Comparison of ENCODE assay signal across 9 mouse cellular contexts in the genomic region with DNA sequence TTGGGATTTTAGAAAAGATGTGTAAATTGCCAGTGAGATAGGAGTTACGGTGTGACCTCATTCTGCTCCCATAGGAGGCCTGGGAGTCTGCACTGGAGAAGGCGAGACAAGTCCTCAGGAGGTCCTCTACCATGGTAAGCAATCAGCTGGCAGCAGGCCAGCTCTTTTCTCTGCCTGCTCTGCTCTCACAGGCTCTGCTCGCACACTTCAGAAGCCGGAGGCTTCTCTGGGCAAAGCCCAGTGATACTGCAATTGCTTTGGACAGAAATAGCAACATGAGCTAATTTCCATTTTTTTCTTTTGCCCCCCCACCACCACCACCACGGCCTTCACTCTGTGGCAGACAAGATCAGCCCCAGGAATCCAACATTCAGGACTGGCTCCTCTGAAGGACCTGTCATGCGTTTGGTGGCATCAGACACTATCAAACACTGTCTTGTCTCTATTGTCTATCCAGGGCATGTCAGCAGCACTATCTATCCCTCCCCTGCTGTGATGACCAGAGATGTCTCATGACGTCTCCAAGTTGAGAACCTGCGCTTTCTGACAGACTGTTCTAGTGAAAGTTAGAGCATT.
A peak's percentile ranks its signal among the peaks of the same experiment; 100 is the strongest.
DNase-seq lines count a peak whose midpoint lies in the region; ATAC-seq and TF ChIP-seq lines count a peak whose summit lies in the region.
"Had no signal": no experiment of that assay in that cellular context is flagged by ENCODE, and none has a peak within 500 bp of the region (broad histone marks: within the 10 kb centered on the region; RNA-seq: fewer than 3 reads in every experiment).

No protein-coding gene starts in this region.

- H3K9me3 ChIP-seq in forebrain, embryonic 13.5 days (replicated peaks): no peaks in the 10 kb centered on the region
- no peaks in the 10 kb centered on the region for H3K9me3 ChIP-seq in hindbrain, postnatal 0 days (ENCODE audit: low read length)
- H3K9me3 ChIP-seq: limb, embryonic 12.5 days had no signal

- no peak overlapping the region for H3K9ac ChIP-seq in forebrain, embryonic 13.5 days
- H3K9ac ChIP-seq in hindbrain, postnatal 0 days (replicated peaks; ENCODE audit: low read length): no peak overlapping the region
- H3K9ac ChIP-seq: limb, embryonic 12.5 days had no signal

- H3K4me3 ChIP-seq in forebrain, embryonic 13.5 days: no peak overlapping the region
- no peak overlapping the region for H3K4me3 ChIP-seq in hindbrain, postnatal 0 days (ENCODE audit: low read length)
- H3K4me3 ChIP-seq: limb, embryonic 12.5 days had no signal

- no peak overlapping the region for H3K4me2 ChIP-seq in forebrain, embryonic 13.5 days
- H3K4me2 ChIP-seq in hindbrain, postnatal 0 days (ENCODE audit: low read depth, low read length): no peak overlapping the region
- H3K4me2 ChIP-seq: limb, embryonic 12.5 days had no signal

- no peaks in the 10 kb centered on the region for H3K27me3 ChIP-seq in forebrain, embryonic 13.5 days
- H3K27me3 ChIP-seq in hindbrain, postnatal 0 days (ENCODE audit: insufficient read depth, low read length): no peaks in the 10 kb centered on the region
- H3K27me3 ChIP-seq: limb, embryonic 12.5 days had no signal

- no peaks in the 10 kb centered on the region for H3K36me3 ChIP-seq in forebrain, embryonic 13.5 days (ENCODE audit: poor library complexity, severe bottlenecking)
- no peaks in the 10 kb centered on the region for H3K36me3 ChIP-seq in hindbrain, postnatal 0 days (ENCODE audit: insufficient read depth, low read length)
- H3K36me3 ChIP-seq: limb, embryonic 12.5 days had no signal

- no peak overlapping the region for H3K27ac ChIP-seq in forebrain, embryonic 13.5 days
- H3K27ac ChIP-seq in hindbrain, postnatal 0 days: peak overlapping the region; percentile 55; the same call in 1 of the 2 replicates
- H3K27ac ChIP-seq: limb, embryonic 12.5 days had no signal

- DNase-seq in adrenal gland, adult 2 months: peak; percentile 10
- no peak for DNase-seq in adrenal gland, adult 8-10 months
- DNase-seq in adrenal gland, postnatal 10 days: peak; percentile 37
- DNase-seq in hindbrain, postnatal 0 days (ENCODE audit: low spot score): peak; percentile 86
- DNase-seq in lung, postnatal 36 days: peak; percentile 71
- DNase-seq in spleen, postnatal 14 days (ENCODE audit: low spot score in 2 of 2): no peak
- no peak for DNase-seq in adipocyte (ENCODE audit: low spot score)

- peak; percentile 87 for ATAC-seq in forebrain, embryonic 13.5 days
- ATAC-seq in hindbrain, postnatal 0 days: peak; percentile 84

- peaks cover 20% of the 10 kb centered on the region for H3K4me1 ChIP-seq in forebrain, embryonic 13.5 days
- H3K4me1 ChIP-seq in hindbrain, postnatal 0 days (ENCODE audit: insufficient read depth, low read length): peaks cover 11% of the 10 kb centered on the region; the same call in 1 of the 2 replicates
- H3K4me1 ChIP-seq: limb, embryonic 12.5 days had no signal

- TF ChIP-seq CTCF in hindbrain, postnatal 0 days (IDR thresholded peaks at IDR 0.05; ENCODE audit: low read depth): no peak

- 46% methylated on average over 8 of the region's 8 CpGs for WGBS in forebrain, embryonic 13.5 days
- 23% methylated on average over 8 of the region's 8 CpGs for WGBS in hindbrain, postnatal 0 days

Comparison
In these comparisons a context has a peak if more than half of its experiments do, and no peak if none do; other contexts are left out.
1. DNase-seq: peak in adrenal gland, adult 2 months (single experiment), adrenal gland, postnatal 10 days (single experiment), hindbrain, postnatal 0 days (single experiment) and lung, postnatal 36 days (single experiment); none in adrenal gland, adult 8-10 months (single experiment), spleen, postnatal 14 days (0 of 2) and adipocyte (single experiment).